Mouse (Mus musculus): Measurements from ENCODE around the gene Lgsn.

The Lgsn gene

GRCm38 (mm10) chr1:31220599-31221250 is 44.5 kb downstream of the Lgsn start:
- DNase-seq: no peak

- no peak for DNase-seq
Measured at GRCm38 (mm10) chr1:31222564-31222963, 46.4 kb downstream of the Lgsn start, which contains the start of the genes 4931428L18Rik and Pih1d3. TSS of gene 4931428L18Rik (minus strand) at chr1:31222684. TSS of gene Pih1d3 (plus strand) at chr1:31222838.

GRCm38 (mm10) chr1:31233319-31234036 is 57.3 kb downstream of the Lgsn start:
- no peak for DNase-seq

Data from lung, postnatal 36 days (tissue).